Mouse (Mus musculus) gastrocnemius, adult 18-20 months (tissue): ENCODE data around the gene Hist1h3e. TPM values are rescaled to one million over a fixed set of nuclear protein-coding genes. Genes with fewer than 3 reads are reported as not detected.
A peak's percentile ranks its signal among the peaks of the same experiment; 100 is the strongest.
"Not testable (repeated sequence)": the region's sequence is repeated elsewhere in the genome, so short reads cannot be mapped to it uniquely, and the experiment has no call there.

Experiments used
- DNase-seq: peaks from one replicate; pipeline ENCODE4 v3.0.0; 2021; ENCODE audit warnings: low spot score
- long read RNA-seq, 2 experiments: library from polyadenylated mRNA; stranded (forward); transcript quantifications; one replicate each; pipeline ENCODE4 v2.0.0; 2021
- total RNA-seq, 2 experiments: library from RNA; stranded (reverse); gene quantifications; 2 replicates each; pipeline ENCODE4 v1.2.3; 2021

The Hist1h3e gene
- 10 to 100 TPM; 11.6 to 12.3 TPM for total RNA-seq
- long read RNA-seq, experiment 1, result 0 reads
- long read RNA-seq, experiment 2, partial matches to known transcripts, result 0 of 1 reads
- long read RNA-seq, experiment 2, other reads (novel, unspliced or antisense), result 0 of 1 reads

DNA sequence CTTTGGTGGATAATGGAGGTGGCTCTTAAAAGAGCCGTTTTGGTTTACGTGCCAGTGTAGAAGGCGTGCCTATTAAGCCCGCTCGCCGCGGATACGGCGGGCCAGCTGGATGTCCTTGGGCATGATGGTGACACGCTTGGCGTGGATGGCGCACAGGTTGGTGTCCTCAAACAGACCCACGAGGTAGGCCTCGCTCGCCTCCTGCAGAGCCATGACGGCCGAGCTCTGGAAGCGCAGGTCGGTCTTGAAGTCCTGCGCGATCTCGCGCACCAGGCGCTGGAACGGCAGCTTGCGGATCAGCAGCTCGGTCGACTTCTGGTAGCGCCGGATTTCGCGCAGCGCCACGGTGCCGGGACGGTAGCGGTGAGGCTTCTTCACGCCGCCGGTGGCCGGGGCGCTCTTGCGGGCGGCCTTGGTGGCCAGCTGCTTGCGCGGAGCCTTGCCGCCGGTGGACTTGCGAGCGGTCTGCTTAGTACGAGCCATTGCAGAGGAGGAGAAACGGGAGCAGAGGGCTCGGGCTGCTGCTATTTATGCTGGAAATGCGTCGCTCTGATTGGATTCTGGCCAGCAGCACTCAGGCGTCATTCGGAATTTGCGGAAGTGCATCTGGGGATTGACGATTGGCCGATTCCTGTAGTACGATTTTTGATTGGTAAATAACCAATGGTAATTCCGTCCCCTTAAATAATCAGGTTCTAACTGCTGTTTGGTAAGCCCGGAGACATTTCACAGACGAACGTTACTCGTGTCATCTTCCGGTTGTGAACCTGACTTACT is at the start of gene Hist1h3e:
Gene Hist1h3e (minus strand): TSS at position 487 of the 777 bp plus-strand sequence.
- DNase-seq, result peak; percentile 91

DNA sequence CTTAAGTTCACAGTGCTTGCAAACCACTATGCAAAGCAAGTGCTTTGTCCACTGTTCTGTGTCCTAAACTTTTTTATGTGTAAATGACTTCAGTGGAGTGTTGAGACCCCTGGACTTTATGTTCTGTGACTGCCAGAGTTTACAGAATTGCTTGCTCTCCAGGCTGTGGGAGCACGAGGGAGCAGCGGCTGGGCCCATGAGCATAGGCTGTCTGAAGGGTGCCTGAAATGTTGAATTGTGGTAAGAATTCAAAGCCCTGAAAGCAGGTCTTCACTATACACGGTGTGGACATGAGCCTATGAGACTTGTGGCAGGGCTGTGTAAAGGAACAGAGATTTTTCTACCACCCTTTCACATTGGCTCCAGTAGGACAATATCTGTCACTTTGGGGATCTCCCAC is 49.5 kb upstream of the Hist1h3e start:
- DNase-seq, result no peak

DNA sequence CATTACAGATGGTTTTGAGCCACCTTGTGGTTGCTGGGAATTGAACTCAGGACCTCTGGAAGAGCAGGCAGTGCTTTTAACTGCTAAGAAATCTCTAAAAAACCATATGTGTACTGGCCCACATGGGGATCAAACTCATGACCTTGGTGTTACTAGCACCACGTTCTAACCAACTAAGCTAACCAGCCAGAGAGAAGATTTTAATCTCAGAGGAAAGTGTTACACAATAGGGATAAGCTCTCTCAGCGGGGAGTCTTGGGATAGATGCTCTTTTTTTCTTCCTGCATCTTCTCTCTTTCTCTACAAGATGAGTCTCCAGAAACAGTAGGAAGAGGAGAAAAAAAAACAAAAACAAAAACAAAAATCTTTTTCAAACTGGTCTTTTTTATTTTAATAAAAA is 48.2 kb upstream of the Hist1h3e start:
- no peak for DNase-seq

DNA sequence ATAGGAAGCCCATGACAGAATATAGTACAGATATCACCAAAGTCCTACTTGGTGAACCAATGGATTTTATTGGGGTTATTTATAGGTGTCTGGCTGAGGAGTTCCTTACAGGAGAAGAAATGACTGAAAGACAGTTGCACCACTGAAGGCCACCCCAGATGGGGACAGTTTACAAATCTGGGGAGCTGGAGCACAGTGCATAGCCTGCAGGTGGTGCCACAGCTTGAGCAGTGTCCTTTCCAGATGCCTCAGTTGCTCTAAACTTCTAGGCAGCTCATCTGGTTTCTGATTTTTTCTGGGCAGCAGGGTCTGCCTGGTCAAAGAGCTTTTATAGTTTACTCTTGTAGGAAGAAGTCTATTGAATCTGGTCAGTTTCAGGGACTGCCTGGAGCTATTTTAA is 47.7 kb upstream of the Hist1h3e start:
- DNase-seq, result no peak

DNA sequence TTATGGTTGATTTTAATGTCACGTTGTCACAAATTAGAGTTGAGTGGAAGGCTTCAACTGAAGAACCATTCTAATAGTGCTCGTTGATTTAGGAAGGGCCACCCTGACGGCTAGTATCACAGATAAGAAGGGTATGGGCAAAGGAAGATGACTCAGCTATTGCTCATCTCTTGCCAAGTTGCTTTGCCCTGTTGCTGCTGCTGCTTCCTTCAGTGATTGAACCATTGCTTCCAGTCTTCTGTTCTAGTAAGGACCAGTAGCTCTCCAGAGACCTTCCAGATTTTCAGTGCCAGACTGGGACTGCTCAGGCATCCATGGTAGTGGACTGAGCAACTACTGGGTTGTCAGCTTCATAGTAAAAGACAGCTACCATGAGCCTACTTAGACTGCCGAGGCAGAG is 47.0 kb upstream of the Hist1h3e start:
- no peak for DNase-seq

DNA sequence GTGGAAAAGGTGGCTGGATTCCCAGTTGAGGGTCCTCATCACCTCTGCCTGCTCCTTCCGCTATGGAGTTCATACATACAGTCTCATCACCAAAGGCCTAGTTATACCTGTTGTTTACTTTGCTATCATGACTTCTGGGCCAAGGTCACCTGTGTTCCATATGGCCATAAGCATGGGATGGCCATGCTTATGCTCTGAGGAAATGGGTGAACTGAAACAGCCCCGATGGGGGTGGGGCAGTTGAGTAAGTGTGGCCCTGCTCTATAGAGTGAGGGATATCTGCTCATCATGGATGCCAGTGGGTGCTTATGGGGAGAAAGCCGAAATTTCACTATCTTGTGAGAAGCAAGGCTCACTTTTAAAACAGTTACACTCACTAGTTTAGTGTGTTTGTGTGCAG is 42.9 kb upstream of the Hist1h3e start:
- no peak for DNase-seq

DNA sequence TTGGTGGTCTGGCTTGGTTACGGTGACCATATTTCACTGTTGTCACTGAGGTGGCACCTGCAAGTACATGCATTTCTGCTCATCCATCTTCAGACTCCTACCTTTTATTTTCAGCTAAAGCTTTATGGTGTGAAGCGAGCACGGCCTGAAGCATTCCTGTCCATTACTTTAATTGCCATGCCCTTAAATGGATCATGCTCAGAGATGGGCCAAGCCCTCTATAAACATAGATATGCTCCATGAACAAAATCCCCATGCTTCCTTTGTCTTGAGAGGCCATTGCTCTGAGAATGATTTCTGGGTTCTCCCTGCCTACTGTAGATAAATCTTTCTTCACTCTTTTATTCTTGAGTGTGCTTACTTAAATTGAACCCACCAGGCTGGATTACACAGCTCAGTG is 42.3 kb upstream of the Hist1h3e start:
- DNase-seq, result no peak

DNA sequence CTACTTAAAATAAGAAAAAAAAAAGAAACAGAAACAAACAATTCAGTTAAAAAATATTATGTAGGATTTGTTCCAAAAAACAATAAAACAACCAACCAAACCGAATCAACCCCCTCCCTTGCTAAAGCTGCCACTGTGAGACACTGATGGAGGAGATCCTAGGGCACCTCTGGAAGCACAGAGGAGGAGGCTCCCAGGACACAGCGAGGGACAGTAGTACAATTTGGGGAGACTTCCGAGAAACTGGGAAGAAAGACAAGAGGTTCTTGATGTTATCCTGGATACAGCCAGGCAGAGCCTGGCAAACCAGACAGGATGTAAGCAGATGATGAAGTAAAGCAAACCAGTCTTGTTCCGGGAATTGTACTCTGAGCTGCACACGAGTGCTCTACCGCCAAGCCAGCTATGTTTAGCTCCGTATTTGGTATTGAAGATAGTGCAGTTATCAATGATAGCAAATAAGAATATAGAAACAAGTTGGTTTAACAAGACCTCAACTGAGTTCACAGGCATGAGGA is 41.1 kb upstream of the Hist1h3e start:
- DNase-seq, result no peak

DNA sequence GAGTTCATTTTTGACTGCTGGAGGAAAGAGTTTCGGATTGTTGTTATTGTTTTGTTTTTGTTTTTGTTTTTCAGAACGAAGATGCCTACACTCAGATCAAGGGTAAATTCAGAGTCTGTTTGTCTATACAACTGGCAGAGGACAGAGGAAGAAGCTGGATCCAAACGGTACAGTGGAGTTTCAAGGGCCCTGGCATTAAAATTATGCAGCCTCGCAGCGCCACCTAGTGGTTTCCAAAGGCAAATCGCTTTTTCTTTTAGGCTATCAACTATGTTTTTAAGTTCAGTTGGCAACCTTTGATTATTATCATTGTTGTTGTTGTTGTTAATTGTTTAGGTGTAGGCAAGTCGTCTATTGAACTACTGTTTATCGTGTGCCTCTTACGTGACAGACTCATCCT is 35.8 kb upstream of the Hist1h3e start:
- DNase-seq, result peak; percentile 80

DNA sequence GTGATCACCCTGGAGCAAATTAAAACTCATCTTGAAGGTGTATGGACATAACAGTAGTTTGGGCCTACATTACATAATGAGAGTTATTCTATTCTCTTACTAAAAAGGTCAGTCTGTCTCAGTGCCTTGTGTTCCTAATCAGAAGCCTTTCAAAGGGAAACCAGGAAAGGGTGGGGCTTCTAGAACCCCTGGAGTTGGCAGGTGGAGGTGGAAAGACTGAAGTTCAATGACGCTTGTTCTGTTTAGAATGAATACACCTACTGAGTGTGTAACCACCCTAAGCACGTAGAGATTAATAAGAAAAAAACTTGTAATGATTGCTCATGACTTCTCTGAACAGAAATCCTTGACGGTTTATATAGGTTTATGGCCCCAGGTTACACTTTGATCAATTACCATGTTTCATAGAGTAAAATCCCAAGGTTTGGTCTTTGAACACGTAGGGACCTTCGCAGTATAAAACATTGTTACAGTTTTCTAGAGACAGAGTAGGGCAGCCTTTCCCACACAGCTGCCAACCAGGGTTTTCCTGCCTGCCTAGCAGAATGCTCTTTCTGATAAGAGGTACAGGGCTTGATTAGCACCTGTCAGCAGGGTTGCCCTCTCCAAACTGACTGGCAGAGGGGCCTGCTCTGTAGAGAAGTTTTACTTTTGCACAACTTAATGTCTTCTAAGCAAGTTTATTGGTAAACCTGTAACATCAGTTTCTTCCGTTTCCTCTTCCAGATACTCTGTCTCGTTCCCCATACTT is 33.6 kb upstream of the Hist1h3e start:
- DNase-seq, result no peak

DNA sequence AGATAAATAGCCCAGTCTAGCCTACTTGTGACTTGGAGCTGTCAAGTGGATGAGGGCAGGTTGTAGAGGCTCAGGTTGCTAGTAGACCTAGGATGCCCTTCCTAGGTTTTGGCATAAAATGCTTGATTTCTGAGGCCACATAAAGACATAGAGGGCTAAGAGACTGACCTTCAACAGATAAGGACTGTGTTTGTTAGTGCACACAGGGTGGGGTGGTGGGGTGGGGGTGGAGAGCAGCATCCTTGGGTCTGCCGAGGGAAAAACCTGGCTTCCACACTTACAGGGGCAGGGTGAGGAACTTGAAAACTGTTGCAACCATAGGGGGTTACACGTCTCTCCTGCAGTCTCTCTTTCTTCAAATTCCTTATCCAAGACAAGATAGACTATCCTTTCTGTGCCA is 33.0 kb upstream of the Hist1h3e start:
- DNase-seq, result no peak

DNA sequence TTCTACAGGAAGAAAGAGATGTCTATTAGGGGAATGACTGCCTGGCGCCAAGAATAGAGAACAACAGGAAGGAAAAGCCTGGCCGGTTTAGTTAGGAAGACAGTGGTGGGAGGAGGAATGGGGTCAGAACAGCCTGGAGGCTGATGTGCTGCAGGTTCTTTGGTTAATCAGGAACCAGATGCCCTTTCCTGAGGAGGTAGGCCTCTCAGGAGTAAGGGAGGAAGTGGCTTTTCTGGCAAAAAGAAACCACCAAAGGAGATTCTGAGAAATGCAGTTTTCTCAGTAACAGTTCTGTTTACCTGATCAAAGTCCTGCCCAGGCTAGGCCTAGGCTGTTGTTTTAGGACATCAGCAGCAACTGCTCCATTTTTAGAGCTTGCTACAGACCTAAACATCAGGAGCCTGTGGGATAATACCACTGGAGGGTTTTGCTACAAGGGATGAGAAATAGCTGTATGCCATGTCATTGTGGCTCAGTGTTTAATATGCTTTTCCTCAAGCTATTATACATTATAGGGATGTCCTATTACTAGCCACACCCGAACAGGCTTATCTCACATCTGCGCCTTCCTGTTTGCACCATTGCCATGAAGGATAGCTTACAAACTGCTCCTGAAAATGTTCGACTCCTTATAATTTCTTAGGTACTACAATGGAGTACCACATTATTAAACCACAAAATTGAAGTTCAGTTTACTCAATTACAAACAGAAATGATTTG is 31.0 kb upstream of the Hist1h3e start:
- DNase-seq, result no peak

DNA sequence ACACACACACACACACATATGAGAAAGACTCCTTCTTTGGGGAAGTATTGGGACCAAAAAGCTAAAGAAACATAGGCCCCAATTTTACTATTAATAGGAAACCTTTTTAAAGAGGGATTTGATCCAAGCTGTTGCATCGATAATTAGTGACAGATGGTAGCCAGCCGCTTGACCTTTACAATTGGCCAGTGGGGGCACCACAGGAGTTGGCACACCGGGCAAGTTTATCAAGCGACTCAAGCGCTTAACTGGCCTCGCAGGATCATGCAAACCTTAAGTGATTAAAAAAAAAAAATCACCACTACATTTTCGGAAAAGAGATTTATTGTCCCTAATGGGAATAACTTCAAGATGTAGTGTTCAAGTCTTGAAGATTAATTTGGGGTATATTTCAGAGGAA is 30.4 kb upstream of the Hist1h3e start:
- no peak for DNase-seq

DNA sequence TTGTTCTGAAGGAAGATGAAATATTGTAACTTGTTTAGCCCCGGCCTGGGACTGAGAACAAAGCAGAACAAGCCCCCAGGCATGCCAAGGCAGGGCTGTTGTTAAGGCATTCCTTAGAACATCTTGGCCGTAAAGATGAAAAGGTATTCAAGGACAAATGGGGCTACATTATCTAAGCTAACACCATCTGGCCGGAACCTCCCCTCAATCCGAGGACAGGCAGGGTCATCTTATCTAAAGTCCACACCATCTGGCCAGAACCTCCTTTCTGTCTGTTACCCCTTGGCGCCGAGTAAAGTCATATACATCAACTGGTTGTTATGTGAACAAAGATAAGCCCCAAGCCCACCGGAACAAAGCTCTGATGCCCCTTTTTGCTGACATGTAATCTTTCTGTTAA is 29.7 kb upstream of the Hist1h3e start:
- not testable (repeated sequence) for DNase-seq

DNA sequence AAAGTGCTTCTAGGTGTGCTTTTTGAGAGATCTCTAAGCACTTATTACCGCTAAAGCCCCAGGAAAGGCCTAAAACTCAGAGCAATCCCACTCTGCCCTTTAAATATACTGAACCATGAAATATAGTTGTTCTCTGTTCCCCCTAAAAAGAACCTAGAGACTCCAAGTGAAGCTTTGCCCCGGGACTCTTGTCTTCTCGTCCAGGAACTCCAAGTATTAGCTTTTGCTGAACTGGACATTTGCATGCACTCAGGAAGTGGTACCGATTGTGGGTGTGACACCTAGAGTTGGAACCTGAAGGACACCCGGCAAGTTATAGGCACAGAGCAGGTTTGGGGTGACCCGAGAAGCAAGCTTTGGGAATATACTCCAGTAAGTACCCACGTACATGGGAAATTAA is 29.0 kb upstream of the Hist1h3e start:
- DNase-seq, result no peak

DNA sequence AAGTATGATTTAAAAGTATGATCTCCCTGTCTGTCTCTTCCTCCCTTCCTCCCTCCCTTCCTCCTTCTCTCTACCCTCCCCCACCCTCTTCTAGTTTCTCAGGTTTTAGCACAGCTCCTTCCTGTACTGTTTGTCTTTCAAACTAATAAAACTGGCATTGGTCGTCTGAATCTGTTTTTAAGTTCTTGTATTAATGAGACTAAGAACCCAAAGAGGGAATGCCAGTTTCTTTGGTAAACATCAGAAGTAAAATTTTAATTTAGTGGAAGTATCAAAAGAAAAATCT is 24.7 kb upstream of the Hist1h3e start:
- DNase-seq, result no peak

DNA sequence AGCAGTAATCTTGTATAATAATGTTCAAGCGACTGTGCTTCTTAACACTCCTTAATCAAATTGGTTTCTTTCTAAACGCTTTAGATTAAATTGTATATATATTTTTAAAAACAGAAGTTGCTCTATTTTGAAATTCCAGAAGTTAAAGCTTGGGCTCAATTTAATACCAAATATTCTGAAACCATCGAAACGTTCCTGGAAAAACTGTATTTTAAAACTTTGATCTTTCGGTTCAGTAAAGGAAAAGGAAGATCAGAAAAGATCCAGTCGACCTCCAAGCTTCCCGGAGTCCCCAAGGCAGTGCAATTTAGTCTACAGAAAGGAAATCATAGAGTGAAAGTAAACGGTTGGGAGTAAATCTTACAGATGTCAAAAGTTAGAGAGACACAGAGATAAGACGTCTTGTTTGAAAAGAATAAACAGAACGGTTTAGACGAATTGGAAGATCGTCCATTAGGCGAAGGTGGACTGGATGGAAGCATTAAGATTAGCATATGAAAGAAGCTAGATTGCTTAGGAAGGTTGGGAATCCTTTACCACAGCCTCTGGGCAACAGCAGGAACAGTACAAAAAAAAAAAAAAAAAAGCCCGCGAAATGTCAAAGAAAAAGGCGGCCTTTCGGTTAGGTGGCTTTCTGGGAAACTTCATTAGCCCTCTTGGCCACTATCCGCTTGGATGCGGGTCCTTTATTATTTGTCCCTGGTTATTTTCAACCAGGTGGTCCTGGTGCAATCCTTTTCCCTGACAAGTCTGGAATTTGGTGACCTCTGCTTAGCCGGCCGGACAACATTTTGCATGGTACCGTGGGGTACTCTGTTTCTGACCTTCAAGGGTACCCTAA is 24.1 kb upstream of the Hist1h3e start:
- no peak for DNase-seq

DNA sequence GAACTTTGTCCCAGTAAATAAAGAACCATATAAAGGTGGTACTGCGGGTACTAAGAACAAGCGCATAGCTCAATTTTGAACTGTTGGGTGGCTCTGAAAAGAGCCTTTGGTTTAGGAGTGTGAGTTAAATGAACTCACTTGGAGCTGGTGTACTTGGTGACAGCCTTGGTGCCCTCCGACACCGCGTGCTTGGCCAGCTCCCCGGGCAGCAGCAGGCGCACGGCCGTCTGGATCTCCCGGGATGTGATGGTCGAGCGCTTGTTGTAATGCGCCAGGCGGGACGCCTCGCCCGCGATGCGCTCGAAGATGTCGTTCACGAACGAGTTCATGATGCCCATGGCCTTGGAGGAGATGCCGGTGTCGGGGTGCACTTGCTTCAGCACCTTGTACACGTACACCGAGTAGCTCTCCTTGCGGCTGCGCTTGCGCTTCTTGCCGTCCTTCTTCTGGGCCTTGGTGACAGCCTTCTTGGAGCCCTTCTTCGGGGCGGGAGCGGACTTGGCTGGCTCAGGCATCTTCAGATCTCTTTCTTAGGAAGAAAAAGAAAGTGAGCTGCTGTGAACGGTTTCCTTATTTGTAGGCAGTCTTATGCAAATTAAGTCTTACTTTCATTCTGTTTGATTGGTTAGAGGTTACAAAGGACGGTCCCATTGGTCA is 23.4 kb upstream of the Hist1h3e start:
- peak; percentile 72 for DNase-seq

DNA sequence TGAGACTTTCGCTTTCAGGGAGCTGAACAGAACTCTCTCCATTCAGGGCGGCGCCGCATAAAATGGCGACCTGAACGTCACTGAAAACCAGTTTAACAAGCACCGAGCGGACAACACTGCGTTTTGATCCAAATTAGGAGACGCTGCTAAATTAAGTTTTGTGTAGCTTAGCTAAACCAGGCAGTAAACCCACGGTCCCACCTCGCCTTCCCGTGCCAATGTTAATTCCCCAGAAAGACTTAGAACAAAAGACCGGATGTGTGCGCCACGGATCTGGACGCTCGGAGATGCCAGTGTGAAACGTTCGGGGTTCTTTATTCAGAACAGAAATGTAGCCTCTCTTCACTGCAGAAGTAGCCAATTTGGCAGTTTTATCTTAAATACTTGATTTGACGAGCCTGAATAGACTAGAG is 22.9 kb upstream of the Hist1h3e start:
- DNase-seq, result peak; percentile 62

DNA sequence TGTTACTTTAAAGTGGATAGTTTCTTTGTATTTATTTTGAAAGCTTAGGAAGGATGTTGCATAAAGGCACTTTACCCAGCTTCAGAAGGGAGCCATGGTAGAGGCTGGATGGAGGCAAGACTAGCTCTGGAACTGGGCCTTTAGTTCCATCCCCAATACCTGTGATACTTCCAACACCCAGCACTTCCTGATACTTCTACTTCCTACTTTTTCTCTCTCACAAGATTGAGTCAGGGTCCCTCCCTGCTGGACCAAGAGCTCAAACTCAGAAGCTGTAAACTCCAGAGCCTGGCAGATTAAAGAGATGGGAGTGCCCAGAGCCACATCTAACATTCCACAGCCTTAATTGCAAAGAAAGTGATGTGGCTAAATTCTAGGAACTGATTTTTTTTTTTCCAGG is 22.2 kb upstream of the Hist1h3e start:
- DNase-seq, result no peak
